Mouse (Mus musculus): ENCODE data around the gene Lpar3.

- TF ChIP-seq EP300 (IDR thresholded peaks at IDR 0.05; ENCODE audit: low read depth) (no peak), CTCF (IDR thresholded peaks at IDR 0.05; ENCODE audit: low read depth) (no peak)
Observed at GRCm38 (mm10) chr3:146255123-146255522, 34.4 kb downstream of the Lpar3 start.

All from liver, embryonic 14.5 days (tissue).